Mouse (Mus musculus) liver, postnatal 0 days (tissue): Measurements from ENCODE around the gene Rdh5. TPM values are rescaled to one million over a fixed set of nuclear protein-coding genes. Genes with fewer than 3 reads are reported as not detected.

Experiments used
- ATAC-seq: fragments of 200-750 bp; cut with Nextera tagmentation; 2 replicates; pipeline ENCODE4 v1.8.0; 2017; ENCODE audit warnings: mild to moderate bottlenecking, moderate library complexity
- DNase-seq: peaks from one replicate; pipeline ENCODE4 v3.0.0-alpha.2; 2016
- H3K27ac ChIP-seq: fragments of 300-500 bp; sonication (generic); 2 replicates; pipeline ENCODE4 v1.5.1; 2014; ENCODE audit warnings: antibody characterized with exemption, moderate library complexity, mild to moderate bottlenecking, low read depth
- H3K27me3 ChIP-seq: fragments of 300-500 bp; sonication (generic); 2 replicates; pipeline ENCODE4 v1.6.1; 2014; ENCODE audit warnings: low read length, control low read depth, mixed read lengths; ENCODE audit not compliant: insufficient read depth
- H3K36me3 ChIP-seq: fragments of 300-500 bp; sonication (generic); replicated peaks from 2 replicates; pipeline ENCODE4 v1.6.1; 2014; ENCODE audit warnings: mild to moderate bottlenecking, control low read depth, low read length, moderate library complexity, mixed read lengths; ENCODE audit not compliant: insufficient read depth
- H3K4me1 ChIP-seq: fragments of 300-500 bp; sonication (generic); 2 replicates; pipeline ENCODE4 v1.6.1; 2014; ENCODE audit warnings: antibody characterized with exemption, mild to moderate bottlenecking, control low read depth; ENCODE audit not compliant: insufficient read depth
- H3K4me2 ChIP-seq: fragments of 300-500 bp; sonication (generic); 2 replicates; pipeline ENCODE4 v1.6.1; 2014; ENCODE audit warnings: low read depth, mild to moderate bottlenecking, low read length, moderate library complexity, mixed read lengths
- H3K4me3 ChIP-seq: fragments of 300-500 bp; sonication (generic); 2 replicates; pipeline ENCODE4 v1.5.1; 2014; ENCODE audit warnings: low read depth, low read length
- H3K9ac ChIP-seq: fragments of 300-500 bp; sonication (generic); replicated peaks from 2 replicates; pipeline ENCODE4 v1.6.1; 2014; ENCODE audit warnings: mild to moderate bottlenecking, moderate library complexity
- H3K9me3 ChIP-seq: fragments of 300-500 bp; sonication (generic); 2 replicates; pipeline ENCODE4 v1.6.1; 2016; ENCODE audit warnings: mild to moderate bottlenecking, control low read depth, low read length, mixed read lengths
- CTCF ChIP-seq: sonication (generic); IDR thresholded peaks from 2 replicates; pipeline ENCODE4 v1.5.1; 2016; ENCODE audit warnings: antibody characterized with exemption, low read depth
- EP300 ChIP-seq: IDR thresholded peaks from 2 replicates; pipeline ENCODE4 v1.6.1; 2016; ENCODE audit warnings: antibody characterized with exemption, low read depth, mild to moderate bottlenecking
- WGBS: fragments of 180-500 bp; shearing (Covaris S2); extraction: QIAGEN DNeasy Blood & Tissue Kit; methylation state at CpG from one replicate; pipeline ENCODE4 v1.1.7; 2014; ENCODE audit not compliant: insufficient replicate concordance; 5-methylcytosine and 5-hydroxymethylcytosine counted together
- polyA plus RNA-seq: library from polyadenylated mRNA; unstranded; fragments of >200 nt; fragmentation: Nextera tagmentation; extraction: Ambion mirVana; gene quantifications from 2 replicates; pipeline ENCODE4 v1.2.1, GENCODE M21; 2015

The Rdh5 gene
- polyA plus RNA-seq, 1 experiment from 2014 or later, result 63.1 TPM

- Histone ChIP-seq H3K27me3 (peaks cover 29% of the 10 kb centered on the region), H3K9me3 (no peaks in the 10 kb centered on the region), H3K4me2 (no peak overlapping the region), H3K27ac (peak overlapping the region; percentile 22; the same call in 1 of the 2 replicates), H3K4me3 (no peak overlapping the region), H3K9ac (no peak overlapping the region), H3K36me3 (no peaks in the 10 kb centered on the region), H3K4me1 (no peaks in the 10 kb centered on the region)
- 35% methylated on average over 5 of the region's 5 CpGs for WGBS
- TF ChIP-seq EP300, result no peak
- TF ChIP-seq CTCF, result no peak
- ATAC-seq (peak; percentile 89), DNase-seq (peak; percentile 49)
Measured at GRCm38 (mm10) chr10:128938974-128939373, 16.3 kb upstream of the Rdh5 start.

GRCm38 (mm10) chr10:128938457-128938856, 15.8 kb upstream of the Rdh5 start:
- H3K4me3 ChIP-seq, result no peak overlapping the region
- H3K36me3 ChIP-seq, result no peaks in the 10 kb centered on the region
- no peak overlapping the region for H3K27ac ChIP-seq
- DNase-seq, result peak; percentile 50
- H3K4me1 ChIP-seq, result 0 out of 2 replicates have a peak, but pooled peaks cover 3% of the 10 kb centered on the region
- no peaks in the 10 kb centered on the region for H3K9me3 ChIP-seq
- no peak for TF ChIP-seq EP300
- TF ChIP-seq CTCF, result no peak
- ATAC-seq, result peak; percentile 73
- H3K4me2 ChIP-seq, result no peak overlapping the region
- no peak overlapping the region for H3K9ac ChIP-seq
- peaks cover 34% of the 10 kb centered on the region for H3K27me3 ChIP-seq
- 70% methylated on average over 9 of the region's 9 CpGs for WGBS

DNA sequence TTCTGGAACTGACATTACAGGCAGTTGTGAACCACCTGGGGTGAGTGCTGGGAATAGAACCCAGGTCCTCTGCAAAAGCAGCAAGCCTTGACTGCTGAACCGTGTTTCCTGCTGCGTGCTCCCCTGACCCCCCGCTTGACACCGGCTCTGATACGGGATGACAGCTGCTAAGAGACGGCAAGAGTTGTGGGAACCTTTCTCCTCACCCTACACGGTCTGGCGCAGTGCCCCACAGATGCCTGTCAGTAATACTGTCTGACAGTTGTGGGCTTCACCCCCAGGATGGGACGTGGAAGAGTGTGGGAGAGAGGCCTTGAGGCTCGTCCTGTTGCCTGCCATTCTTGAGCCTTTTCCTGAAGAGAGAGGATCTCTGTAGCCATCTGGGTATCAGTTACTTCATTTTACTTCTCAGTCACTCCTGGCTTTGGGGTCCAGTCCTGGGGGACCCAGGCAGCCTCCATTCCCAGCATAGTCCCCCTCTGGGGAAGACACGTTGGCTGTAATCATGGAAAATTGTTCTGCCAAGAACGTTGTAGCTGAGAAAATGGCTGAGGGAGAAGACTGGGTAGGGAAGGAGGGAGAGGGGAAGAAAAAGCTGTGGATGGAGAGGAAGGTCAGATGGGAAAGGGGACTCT, 15.2 kb upstream of the Rdh5 start:
- ATAC-seq (no peak), DNase-seq (no peak)
- WGBS, result 69% methylated on average over 12 of the region's 12 CpGs
- Histone ChIP-seq H3K4me2 (no peak overlapping the region), H3K27ac (no peak overlapping the region), H3K4me1 (0 out of 2 replicates have a peak, but pooled peaks cover 4% of the 10 kb centered on the region), H3K36me3 (no peaks in the 10 kb centered on the region), H3K4me3 (no peak overlapping the region), H3K9me3 (no peaks in the 10 kb centered on the region), H3K27me3 (peaks cover 40% of the 10 kb centered on the region), H3K9ac (no peak overlapping the region)
- no peak for TF ChIP-seq CTCF
- TF ChIP-seq EP300, result no peak

DNA sequence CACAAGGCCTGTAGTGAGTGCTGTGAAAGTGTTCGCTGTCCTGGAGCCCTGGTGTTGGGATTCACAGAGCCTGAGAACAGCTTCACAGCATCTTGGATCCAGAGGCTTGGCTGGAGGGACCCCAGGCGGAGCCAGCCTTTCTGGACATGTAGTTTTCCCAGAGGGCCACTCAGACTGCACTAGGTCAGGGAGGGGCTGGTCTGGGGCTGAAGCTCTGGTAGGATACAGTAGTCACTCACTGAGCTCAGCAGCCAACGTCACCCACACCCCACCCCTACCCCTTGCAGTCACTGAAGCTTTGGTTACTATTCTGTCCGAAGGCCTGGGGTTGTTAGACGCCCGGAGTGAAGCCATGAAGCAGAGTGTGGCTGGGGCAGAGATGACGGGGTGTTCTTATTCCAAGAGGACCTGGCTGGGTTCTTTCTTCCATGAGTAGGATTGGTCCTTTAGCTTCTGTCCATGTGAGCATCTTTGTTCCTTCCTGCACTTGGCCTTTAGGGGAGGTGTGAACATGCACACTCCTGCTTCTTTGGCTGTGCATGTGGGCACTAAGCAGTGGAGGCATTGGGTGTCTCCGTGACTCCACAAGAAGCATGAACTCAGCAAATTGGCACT, 13.2 kb upstream of the Rdh5 start:
- ATAC-seq (no peak), DNase-seq (no peak)
- TF ChIP-seq EP300 (no peak), CTCF (no peak)
- no peak overlapping the region for H3K4me2 ChIP-seq
- H3K4me3 ChIP-seq, result no peak overlapping the region
- no peak overlapping the region for H3K9ac ChIP-seq
- no peaks in the 10 kb centered on the region for H3K36me3 ChIP-seq
- no peak overlapping the region for H3K27ac ChIP-seq
- no peaks in the 10 kb centered on the region for H3K9me3 ChIP-seq
- 0 out of 2 replicates have a peak, but pooled peaks cover 4% of the 10 kb centered on the region for H3K4me1 ChIP-seq
- 63% methylated on average over 8 of the region's 8 CpGs for WGBS
- H3K27me3 ChIP-seq, result peaks cover 53% of the 10 kb centered on the region

GRCm38 (mm10) chr10:128934997-128935787, 12.5 kb upstream of the Rdh5 start:
- Histone ChIP-seq H3K4me1 (0 out of 2 replicates have a peak, but pooled peaks cover 4% of the 10 kb centered on the region), H3K9me3 (no peaks in the 10 kb centered on the region), H3K9ac (no peak overlapping the region), H3K36me3 (no peaks in the 10 kb centered on the region), H3K4me2 (no peak overlapping the region), H3K4me3 (no peak overlapping the region), H3K27me3 (peaks cover 50% of the 10 kb centered on the region), H3K27ac (no peak overlapping the region)
- TF ChIP-seq EP300, result no peak
- no peak for TF ChIP-seq CTCF
- no peak for DNase-seq
- 61% methylated on average over 7 of the region's 7 CpGs for WGBS
- ATAC-seq, result no peak
